Mouse (Mus musculus) stomach, embryonic 16.5 days (tissue): ENCODE measurements around the gene Comp. TPM values are rescaled to one million over a fixed set of nuclear protein-coding genes. Genes with fewer than 3 reads are reported as not detected.

Experiments used
- ATAC-seq: fragments of 200-750 bp; cut with Nextera tagmentation; 2 replicates; pipeline ENCODE4 v1.8.0; 2017; ENCODE audit warnings: moderate number of reproducible peaks, moderate TSS enrichment; ENCODE audit not compliant: insufficient read depth, low FRiP score
- H3K27ac ChIP-seq: fragments of 300-500 bp; sonication (generic); 2 replicates; pipeline ENCODE4 v1.5.1; 2014; ENCODE audit warnings: low read length
- H3K27me3 ChIP-seq: fragments of 300-500 bp; sonication (generic); 2 replicates; pipeline ENCODE4 v1.6.1; 2014; ENCODE audit warnings: low read length, control low read depth, mixed read lengths; ENCODE audit not compliant: control insufficient read depth, insufficient read depth
- H3K36me3 ChIP-seq: fragments of 300-500 bp; sonication (generic); 2 replicates; pipeline ENCODE4 v1.6.1; 2014; ENCODE audit warnings: low read length; ENCODE audit not compliant: control insufficient read depth, insufficient read depth
- H3K4me1 ChIP-seq: fragments of 300-500 bp; sonication (generic); 2 replicates; pipeline ENCODE4 v1.6.1; 2014; ENCODE audit warnings: low read length, control low read depth, mixed read lengths; ENCODE audit not compliant: control insufficient read depth, insufficient read depth
- H3K4me2 ChIP-seq: fragments of 300-500 bp; sonication (generic); 2 replicates; pipeline ENCODE4 v1.6.1; 2014; ENCODE audit warnings: low read depth, low read length, mixed read lengths
- H3K4me3 ChIP-seq: fragments of 300-500 bp; sonication (generic); replicated peaks from 2 replicates; pipeline ENCODE4 v1.5.1; 2014; ENCODE audit warnings: mild to moderate bottlenecking, low read length
- H3K9ac ChIP-seq: fragments of 300-500 bp; sonication (generic); 2 replicates; pipeline ENCODE4 v1.6.1; 2014; ENCODE audit warnings: low read length
- H3K9me3 ChIP-seq: fragments of 300-500 bp; sonication (generic); replicated peaks from 2 replicates; pipeline ENCODE4 v1.6.1; 2016; ENCODE audit warnings: low read length, control low read depth; ENCODE audit not compliant: control insufficient read depth
- WGBS: fragments of 180-500 bp; shearing (Covaris S2); extraction: QIAGEN DNeasy Blood & Tissue Kit; methylation state at CpG from one replicate; pipeline ENCODE4 v1.1.7; 2014; 5-methylcytosine and 5-hydroxymethylcytosine counted together
- polyA plus RNA-seq: library from polyadenylated mRNA; unstranded; fragments of >200 nt; fragmentation: Nextera tagmentation; extraction: Ambion mirVana; gene quantifications from 2 replicates; pipeline ENCODE4 v1.2.1, GENCODE M21; 2015

Gene Comp
- polyA plus RNA-seq, 1 experiment from 2014 or later: 0.25 TPM

DNA sequence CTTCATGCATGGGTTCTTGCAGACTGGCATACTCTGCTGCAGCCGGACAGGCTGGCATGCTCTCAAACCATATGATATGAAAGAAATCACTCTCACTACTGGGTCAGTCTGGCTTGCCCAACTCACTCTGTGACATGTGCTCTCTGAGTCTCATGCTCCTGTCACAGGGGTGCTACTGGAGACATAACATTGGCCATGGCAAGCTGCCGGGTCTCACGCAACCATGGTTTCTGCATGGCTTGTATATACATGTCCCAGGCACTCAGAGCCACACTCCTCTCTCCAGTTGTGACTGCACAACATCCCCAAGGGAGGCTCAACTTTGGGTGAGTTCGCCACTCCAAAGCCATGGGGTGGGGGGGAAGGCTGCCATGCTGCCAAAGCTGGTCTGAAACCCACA is 57.9 kb downstream of the Comp start:
- Histone ChIP-seq H3K4me2 (no peak overlapping the region), H3K27ac (no peak overlapping the region), H3K4me3 (no peak overlapping the region), H3K9me3 (no peaks in the 10 kb centered on the region), H3K27me3 (no peaks in the 10 kb centered on the region), H3K36me3 (no peaks in the 10 kb centered on the region), H3K9ac (no peak overlapping the region), H3K4me1 (no peaks in the 10 kb centered on the region)
- no peak for ATAC-seq
- 95% methylated on average over 4 of the region's 4 CpGs for WGBS

Other genes starting within 250 kb of the Comp start
- gene Nr2c2ap, start 242.2 kb upstream of the Comp start, polyA plus RNA-seq: 35.7 and 37.1 TPM in 2 replicates
- gene Rfxank, start 234.4 kb upstream of the Comp start, polyA plus RNA-seq: 14.5 and 17.1 TPM in 2 replicates
- 38.0 and 42.8 TPM in 2 replicates for gene Borcs8, start 234.1 kb upstream of the Comp start, polyA plus RNA-seq
- 0.25 TPM in 2 replicates for gene Mef2b, start 233.8 kb upstream of the Comp start, polyA plus RNA-seq
- 64.2 and 64.8 TPM in 2 replicates for gene Tmem161a, start 201.2 kb upstream of the Comp start, polyA plus RNA-seq
- 5.1 and 6.1 TPM in 2 replicates for gene Slc25a42, start 161.3 kb upstream of the Comp start, polyA plus RNA-seq
- 25.6 and 26.4 TPM in 2 replicates for gene Sugp2, start 139.3 kb upstream of the Comp start, polyA plus RNA-seq
- 25.3 and 27.0 TPM in 2 replicates for gene Armc6, start 139.1 kb upstream of the Comp start, polyA plus RNA-seq
- gene Homer3, start 90.7 kb upstream of the Comp start, polyA plus RNA-seq: 27.3 and 32.5 TPM in 2 replicates
- 48.8 and 50.4 TPM in 2 replicates for gene Ddx49, start 71.1 kb upstream of the Comp start, polyA plus RNA-seq
- 354 and 410 TPM in 2 replicates for gene Cope, start 71.0 kb upstream of the Comp start, polyA plus RNA-seq
- gene Cers1, start 57.8 kb upstream of the Comp start, polyA plus RNA-seq: 3.8 and 4.1 TPM in 2 replicates
- 1.4 and 2.1 TPM in 2 replicates for gene Gdf1, start 43.7 kb upstream of the Comp start, polyA plus RNA-seq
- 7.4 and 8.2 TPM in 2 replicates for gene Upf1, start 20.3 kb upstream of the Comp start, polyA plus RNA-seq
- 13.9 and 16.2 TPM in 2 replicates for gene Crtc1, start 66.0 kb downstream of the Comp start, polyA plus RNA-seq
- 24.2 and 24.9 TPM in 2 replicates for gene Klhl26, start 103.4 kb downstream of the Comp start, polyA plus RNA-seq
- 2.8 and 4.3 TPM in 2 replicates for gene Tmem59l, start 113.8 kb downstream of the Comp start, polyA plus RNA-seq
- gene Crlf1, start 119.6 kb downstream of the Comp start, polyA plus RNA-seq: 3.4 and 4.9 TPM in 2 replicates
- gene Rex1bd, start 133.2 kb downstream of the Comp start, polyA plus RNA-seq: 118 and 125 TPM in 2 replicates
- gene Uba52, start 137.2 kb downstream of the Comp start, polyA plus RNA-seq: 719 and 930 TPM in 2 replicates
- 291 and 298 TPM in 2 replicates for gene Fkbp8, start 154.2 kb downstream of the Comp start, polyA plus RNA-seq
- 53.6 and 53.9 TPM in 2 replicates for gene Kxd1, start 154.4 kb downstream of the Comp start, polyA plus RNA-seq
- gene Ell, start 165.9 kb downstream of the Comp start, polyA plus RNA-seq: 18.6 and 20.5 TPM in 2 replicates
- 104 and 111 TPM in 2 replicates for gene Isyna1, start 220.8 kb downstream of the Comp start, polyA plus RNA-seq
- 65.2 and 68.3 TPM in 2 replicates for gene Ssbp4, start 235.3 kb downstream of the Comp start, polyA plus RNA-seq
- 2.9 and 3.0 TPM in 2 replicates for gene Lrrc25, start 242.6 kb downstream of the Comp start, polyA plus RNA-seq